Mouse (Mus musculus) yolk sac, embryonic 10.5 days (tissue): ENCODE measurements around the gene Mslnl.

Source experiments
- DNase-seq: peaks from one replicate; pipeline ENCODE4 v3.0.0-alpha.2; 2017; ENCODE audit warnings: low spot score

The Mslnl gene

GRCm38 (mm10) chr17:25744311-25744710 is 8.5 kb downstream of the Mslnl start:
- DNase-seq, result no peak

- no peak for DNase-seq
Measured at GRCm38 (mm10) chr17:25748238-25748637, 12.4 kb downstream of the Mslnl start.

- DNase-seq, result no peak
Measured at GRCm38 (mm10) chr17:25749314-25749713, 13.5 kb downstream of the Mslnl start.

DNA sequence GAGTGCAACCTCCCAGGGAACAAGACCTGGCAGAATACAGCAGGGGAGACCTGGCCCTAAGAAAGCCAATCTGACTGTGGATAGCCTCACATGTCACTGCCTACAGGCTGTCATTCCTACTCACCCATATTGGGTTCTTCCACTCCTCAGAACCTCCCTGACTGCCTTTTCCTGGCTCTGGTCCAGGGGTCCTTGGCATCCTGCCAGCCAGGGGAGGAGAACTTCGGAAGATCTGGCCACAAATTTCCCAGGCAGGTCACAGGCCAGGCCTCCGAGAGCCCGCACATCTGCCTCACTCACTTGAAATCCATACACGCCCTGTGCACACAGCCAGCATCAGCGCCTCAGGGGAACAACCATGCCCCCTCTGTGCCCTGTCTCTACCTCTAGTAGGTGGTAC is 15.6 kb downstream of the Mslnl start:
- no peak for DNase-seq

GRCm38 (mm10) chr17:25754241-25754640 is 18.4 kb downstream of the Mslnl start, which contains the start of gene Msln:
Msln (minus strand) TSS chr17:25754378.
- no peak for DNase-seq

- DNase-seq, result no peak
Measured at GRCm38 (mm10) chr17:25755086-25755485, 19.2 kb downstream of the Mslnl start.

DNA sequence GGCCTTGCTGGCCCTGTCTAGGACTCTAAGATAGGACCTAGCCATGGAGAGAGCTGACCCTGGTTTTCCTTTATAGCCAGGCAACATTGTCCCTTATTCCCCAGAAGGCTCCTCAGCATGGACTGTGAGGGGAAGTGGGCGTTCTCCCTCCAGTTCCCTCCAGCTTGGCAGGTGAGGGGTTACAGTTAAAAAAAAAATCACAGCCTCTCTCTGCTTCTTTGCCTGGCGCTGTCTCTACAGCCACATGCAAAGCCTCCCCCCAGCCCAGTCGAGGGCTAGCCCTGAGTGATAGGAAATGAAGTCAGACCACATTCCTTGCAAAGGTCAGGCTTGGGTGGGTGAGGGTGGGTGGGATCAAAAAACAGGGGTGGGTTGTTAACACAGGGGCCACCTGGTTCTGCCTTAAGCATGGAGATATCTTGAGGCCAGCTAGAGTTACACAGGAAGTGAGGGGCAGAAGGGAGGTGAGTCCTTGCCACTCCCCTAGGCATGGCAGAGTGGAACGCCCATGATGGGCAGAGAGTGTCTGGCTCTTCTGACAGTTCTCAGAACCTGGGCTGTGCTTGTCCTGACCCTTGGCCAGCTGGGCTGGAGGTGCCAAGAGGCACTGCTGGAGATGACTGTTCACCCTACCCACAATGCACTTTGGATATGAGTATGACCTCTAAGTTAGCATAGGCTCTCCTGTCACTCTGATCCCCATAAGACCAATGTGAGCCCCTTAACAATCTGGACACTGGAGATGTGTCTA is 20.0 kb downstream of the Mslnl start:
- no peak for DNase-seq

GRCm38 (mm10) chr17:25756378-25757242 is 20.8 kb downstream of the Mslnl start:
- DNase-seq, result no peak

DNA sequence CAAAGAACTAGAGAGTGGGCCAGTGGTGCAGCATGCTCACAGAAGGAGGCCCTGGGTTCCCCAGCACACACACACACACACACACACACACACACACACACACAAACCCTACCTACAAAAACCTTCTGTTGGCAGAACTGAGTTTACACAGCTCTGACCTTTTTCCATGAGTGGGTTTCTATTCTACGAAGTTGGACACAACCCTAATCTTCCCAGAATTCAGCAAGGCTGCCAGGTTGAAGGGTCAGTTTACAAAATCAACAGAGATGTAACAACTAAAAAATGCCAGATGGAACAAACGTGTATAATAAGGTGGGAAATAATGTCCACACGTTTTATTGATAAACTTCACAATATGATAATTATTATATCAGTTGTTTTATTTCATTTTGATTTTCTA is 21.8 kb downstream of the Mslnl start:
- DNase-seq, result no peak

GRCm38 (mm10) chr17:25760148-25760547 is 24.3 kb downstream of the Mslnl start:
- DNase-seq, result no peak

DNA sequence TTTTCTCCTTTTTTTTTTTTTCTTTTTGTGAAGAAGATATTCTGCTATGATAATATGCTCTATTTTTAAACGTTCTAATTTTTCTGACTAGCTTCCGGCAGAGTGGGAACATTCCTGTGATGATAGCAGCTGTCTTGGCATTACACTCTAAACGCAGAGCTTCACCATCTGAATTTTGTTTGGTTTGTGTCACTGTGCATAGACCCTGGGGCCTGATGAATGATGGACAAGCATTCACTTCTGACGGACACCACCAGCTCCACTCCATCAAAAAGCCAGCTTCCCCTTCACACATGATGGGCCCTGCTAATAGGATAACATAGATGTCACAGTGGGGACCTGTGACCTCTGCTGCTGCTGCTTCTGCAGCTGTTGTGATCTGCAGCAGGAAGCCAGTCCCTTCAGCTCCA is 25.7 kb downstream of the Mslnl start:
- no peak for DNase-seq

DNA sequence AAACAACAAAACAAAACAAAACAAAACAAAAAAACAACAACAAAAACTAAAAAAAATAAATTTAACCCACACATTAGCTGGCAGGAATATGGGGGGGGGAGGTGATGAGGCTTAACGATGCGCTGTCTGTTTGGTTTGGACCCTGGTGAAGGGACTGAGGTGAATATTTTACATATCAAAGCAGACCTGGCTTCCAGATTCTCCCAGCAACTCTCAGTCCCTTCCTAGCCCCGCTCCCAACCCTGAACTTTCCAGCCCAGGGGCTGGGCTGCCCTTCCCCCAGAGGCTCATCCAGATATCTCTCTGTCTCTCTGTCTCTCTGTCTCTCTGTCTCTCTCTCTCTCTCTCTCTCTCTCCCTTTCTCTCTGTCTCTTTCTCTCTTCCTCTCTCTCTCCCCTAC is 26.7 kb downstream of the Mslnl start:
- DNase-seq, result no peak

DNA sequence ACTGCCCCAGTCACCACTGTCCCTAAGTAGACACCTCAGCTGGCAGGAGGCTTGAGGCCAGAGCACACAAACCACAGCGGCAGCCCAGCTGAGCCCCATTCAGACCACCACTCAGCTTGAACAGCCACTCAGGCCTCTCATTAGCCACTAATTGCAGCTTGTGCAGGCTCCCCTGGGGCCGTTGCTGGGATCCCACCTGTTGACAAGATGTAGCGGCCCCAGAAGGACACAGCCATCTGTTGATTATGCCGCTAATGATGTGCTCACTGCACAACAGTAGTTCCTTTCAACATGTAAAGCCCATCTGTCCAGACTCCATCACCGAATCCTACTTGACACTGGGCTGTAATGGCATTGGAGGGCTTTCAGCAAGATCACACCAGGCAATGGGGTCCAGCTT is 30.0 kb downstream of the Mslnl start:
- no peak for DNase-seq

DNA sequence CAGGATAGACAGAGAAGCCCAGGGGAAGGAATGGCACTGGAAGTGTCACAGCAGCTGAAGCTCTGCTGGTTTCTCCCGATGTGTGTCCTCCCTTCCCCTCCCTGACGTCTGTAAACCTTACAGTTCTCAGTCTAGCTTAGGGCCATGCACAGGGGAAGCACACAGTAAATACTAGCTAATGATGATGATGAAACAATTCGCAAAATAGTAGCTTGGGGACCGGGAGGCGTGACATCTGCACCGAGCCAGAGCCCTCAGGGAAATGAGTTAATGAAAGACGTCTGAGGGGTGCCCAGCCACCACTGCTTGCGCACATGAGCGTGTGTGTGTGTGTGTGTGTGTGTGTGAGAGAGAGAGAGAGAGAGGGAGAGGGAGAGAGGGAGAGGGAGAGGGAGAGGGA is 33.5 kb downstream of the Mslnl start:
- DNase-seq, result no peak

DNA sequence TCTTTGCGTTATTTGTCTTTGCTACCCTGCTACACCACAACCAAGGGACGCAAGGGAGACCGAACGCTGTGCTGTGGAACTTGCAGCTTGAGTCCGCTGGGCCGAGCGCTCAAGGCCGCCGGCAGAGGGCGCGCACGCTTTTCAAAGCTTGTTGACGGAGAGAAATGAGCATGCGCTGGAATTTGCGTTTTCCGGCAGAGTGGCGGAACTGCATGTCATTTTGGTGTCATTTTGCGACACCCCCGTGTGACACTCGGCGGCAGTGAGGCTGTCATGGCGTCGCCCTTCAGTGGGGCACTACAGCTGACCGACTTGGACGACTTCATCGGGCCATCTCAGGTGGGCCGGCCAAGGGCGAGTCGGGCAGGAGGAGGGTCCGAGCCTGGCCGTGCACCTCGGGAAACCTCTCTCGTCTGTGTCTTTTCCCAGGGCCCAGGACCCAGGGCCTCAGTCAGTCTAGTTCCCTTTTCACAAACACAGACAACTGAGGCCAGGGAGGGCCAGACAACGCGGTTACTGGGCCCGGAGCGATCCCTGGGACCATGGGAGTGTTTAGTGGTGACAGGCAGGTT is 37.8 kb downstream of the Mslnl start, which contains the start of gene Narfl:
TSS of gene Narfl (plus strand) at position 228 of the 572 bp plus-strand sequence.
- DNase-seq, result peak; percentile 93

DNA sequence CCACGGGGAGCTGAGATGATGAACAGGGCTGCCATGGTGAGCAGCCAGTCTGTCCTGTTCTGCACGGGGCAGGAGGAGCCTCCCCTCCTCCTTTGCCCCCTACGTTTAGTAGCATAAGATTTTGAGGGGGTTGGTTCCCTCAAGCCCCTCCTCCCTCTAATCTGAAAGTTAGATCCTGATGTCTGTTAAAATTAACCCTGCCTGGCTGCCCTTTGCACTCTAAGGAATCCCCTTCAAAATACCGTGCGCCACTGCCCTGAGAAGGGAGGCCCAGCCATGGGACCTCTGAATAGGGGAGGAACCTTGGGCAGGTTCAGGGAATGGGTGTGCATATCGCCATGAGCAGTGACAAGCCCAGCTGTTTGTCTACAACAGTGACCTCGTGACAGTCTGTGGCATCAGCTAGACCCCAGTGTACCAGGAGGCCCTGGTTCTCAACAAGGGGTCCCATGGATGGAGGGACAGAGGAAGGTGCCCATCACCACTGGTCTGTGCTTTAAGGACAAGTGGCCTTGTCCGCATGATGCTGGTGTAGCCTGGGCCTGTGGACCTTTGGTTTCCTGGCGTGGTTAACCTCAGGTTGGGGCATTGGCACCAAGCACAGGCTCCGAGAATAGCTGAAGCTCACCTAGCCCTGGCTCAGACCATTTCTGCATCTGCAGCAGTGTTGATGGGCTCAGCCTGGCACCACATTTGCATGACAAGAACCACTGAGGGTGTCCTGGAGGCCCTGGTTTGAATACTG is 39.6 kb downstream of the Mslnl start:
- peak; percentile 47 for DNase-seq

DNA sequence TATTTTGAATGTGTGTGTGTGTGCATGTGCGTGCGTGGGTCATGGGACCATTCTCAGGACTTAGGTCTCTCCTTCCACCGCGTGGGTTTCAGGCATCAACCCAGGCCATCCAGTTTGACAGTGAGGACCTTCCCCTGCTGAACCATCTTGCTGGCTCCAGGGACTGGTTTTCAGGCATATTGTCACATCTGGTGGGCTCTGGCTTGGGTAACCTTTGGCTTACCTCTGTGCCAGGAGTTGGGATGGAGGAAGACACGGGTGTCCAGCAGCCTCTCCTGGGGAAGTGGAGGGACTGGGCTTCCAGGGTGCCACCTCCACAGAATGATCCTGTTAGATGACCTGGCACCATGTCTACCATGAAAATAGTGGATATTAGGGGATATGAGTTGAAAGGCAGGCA is 42.1 kb downstream of the Mslnl start:
- DNase-seq, result no peak

DNA sequence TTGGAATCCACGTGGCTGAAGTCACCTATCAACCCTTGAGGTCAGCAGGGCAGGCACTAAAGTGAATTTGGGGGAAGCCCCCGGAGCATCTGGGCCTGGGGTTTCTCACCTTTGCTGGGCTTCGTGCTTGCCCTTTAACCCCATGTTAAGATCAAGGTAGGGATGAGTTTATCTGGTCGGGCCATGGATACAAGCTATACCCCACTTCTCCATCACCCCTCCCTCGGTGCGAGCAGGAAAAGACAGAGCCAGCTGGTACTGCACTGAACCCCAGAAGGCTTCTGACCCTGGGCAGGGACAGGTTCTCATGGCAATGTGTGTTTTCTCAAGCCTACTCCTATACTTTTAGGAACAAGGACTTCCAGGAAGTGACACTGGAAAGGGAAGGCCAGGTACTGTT is 45.5 kb downstream of the Mslnl start:
- DNase-seq, result no peak

DNA sequence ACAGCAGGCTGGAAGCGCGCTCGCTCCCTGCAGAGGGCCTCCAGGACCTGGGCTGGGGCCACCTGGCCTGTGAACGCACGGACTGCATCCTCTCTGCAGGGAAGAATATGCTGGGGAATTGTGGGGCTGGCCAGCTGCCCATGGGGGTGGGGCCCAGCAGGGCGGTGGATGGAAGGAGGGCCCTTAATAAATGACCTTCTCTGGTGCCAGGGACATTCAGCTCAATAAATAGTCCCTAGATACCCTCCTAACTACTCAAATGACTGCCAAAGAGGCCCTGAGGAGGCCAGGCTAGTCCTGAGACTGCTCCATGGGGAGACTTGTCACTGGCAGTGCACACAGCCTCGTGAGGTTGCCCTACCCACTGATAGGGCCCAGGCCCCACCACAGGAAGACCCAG is 47.2 kb downstream of the Mslnl start:
- DNase-seq, result no peak

DNA sequence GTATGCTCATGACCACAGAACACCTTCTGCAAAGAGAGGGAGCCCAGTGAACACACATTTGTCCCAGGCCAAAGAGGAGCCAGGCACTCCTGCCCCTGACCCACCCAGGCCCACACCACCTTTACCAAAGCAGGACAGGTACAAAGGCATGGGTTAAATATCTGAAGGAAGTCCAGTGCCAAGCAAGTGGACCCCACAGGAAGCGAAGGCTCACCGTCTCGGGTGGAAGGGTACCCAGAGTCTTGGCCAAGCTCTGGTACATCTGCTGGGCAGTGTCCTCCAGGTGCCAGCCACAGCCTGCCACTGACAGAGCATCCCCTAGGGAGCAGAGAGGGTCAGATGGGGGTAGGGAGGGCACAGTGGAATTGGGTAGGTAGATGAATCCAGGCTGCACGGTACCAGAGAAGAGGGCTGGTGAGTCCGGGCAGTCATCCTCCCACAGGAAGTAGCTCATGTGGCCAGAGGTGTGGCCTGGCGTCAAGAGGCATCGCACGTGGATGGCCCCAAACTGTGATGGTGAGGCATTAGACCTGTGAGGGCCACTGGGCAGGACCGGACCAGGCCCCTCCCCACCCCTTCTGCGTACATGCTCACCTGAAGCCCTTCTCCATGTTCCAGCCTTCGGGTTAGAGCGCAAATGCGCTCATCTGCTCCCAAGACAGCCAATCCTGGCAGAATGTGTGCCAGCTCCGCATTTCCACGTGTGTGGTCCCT is 48.2 kb downstream of the Mslnl start:
- no peak for DNase-seq

GRCm38 (mm10) chr17:25785281-25785745 is 49.5 kb downstream of the Mslnl start, which contains the start of gene Haghl:
Haghl (minus strand) TSS chr17:25785673.
- peak; percentile 95 for DNase-seq
